Mouse (Mus musculus) frontal cortex, adult (tissue): Measurements from ENCODE around the gene Zfp940.

ENCODE experiments used
- ATAC-seq: cut with Nextera tagmentation; 2 replicates; pipeline ENCODE4 v1.9.2; 2017; ENCODE audit warnings: mild to moderate bottlenecking, moderate library complexity, mixed read lengths; ENCODE audit not compliant: low TSS enrichment

Zfp940 gene

DNA sequence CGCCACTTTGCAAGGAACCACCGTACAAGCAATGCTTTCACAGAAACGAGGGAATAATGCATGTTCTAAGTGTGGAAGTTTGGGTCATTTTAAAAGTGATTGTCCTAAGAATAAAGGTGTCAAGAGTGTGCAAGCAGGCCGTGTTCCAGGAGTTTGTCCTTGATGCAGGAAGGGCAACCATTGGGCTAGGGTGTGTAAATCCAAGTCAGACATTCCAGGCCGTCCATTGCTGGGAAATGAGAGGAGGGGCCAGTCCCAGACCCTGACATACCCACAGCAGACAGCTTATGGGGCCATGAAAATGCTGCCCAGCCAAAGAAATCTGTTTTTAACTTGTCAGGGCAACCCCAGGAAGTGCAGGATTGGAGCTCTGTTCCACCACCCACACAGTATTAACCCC is 46.4 kb downstream of the Zfp940 start:
- no peak for ATAC-seq

DNA sequence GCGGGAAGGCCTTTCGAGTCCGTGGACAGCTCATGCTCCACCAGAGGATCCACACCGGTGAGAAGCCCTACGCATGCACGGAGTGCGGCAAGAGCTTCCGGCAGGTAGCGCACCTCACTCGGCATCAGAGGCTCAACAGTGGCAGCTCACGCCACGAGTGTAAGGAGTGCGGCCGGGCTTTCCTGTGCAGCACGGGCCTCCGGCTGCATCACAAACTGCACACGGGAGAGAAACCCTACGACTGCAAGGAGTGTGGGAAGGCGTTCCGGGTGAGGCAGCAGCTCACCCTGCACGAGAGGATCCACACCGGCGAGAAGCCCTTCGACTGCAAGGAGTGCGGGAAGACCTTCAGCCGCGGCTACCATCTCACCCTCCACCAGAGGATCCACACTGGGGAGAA is 60.6 kb downstream of the Zfp940 start:
- no peak for ATAC-seq

GRCm38 (mm10) chr7:29785888-29786287 is 67.6 kb downstream of the Zfp940 start:
- ATAC-seq = no peak

DNA sequence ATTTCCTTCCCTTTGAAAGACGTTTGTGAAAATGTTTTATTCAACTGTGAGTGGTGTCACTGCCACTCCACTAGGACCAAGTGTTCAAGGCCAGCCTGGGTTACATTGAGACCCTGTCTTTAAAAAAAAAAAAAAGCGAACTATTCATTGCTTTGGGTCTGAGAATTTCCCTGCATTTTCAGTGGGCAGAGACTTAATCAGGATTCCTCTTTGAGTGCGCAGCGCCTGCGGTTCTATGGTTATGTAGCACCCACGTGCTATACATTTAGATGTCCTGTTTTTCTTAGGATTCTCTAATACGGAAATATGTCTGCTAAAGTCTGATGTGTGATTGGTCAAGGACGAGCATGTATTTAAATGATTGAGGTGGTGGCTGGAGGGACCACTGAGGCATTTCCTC is 68.4 kb downstream of the Zfp940 start:
- ATAC-seq = no peak

DNA sequence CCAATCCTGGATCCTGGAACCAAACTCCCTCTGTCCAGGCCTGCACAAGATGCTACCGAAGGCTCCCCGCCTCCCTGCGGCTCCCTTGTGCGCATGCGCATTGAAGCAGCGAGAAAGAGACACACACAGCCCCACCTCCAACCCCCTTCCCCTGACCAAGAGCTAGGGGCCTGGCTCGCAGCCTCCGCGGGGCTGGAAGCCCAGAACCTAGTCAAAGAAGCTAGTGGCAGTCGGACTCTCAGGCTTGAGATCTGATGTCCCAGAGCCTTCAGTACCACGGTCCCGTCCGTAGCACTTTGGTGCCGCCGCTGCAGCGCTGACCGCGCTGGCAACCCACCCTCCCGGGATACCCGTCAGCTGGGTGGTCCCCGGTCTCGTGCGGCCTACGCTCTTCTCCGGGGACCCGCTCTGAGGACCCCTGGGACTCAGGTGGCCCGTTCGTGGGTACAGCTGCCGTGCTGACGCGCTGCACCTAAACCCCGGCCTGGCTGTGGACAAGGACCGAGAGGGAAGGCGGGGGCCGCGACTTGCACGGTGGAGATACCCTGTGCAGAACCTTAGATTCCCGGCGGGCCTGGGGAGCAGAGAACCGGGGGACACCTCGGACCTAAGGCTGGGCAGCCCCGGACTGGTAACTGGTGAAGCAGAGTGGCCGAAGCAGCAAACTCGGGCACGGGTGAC is 69.5 kb downstream of the Zfp940 start, which contains the start of gene Zfp30:
Gene Zfp30, plus strand, starts transcription at position 128 of the 681 bp plus-strand sequence.
- peak; percentile 95 for ATAC-seq
